24 mouse cellular contexts compared by ENCODE assay signal in the genomic region with DNA sequence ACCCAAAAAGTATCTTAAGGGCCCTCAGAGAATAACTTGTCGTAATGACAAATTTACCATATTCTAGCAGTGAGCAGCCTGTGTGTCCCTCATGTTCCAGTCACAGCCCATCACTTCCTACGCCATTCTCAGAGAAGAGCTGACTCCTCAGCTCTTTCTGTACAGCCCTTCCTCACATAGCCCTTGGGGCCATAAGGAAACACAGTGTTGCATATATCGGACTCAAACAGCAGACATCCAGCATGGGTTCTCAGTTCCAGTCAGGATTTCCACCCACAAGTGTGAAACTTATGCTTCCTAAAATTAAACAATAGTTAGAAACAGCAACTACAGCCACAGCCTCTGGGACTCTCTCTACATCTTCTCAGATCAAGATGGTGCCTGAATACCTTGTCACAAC. TPM values are rescaled to one million over a fixed set of nuclear protein-coding genes. Genes with fewer than 3 reads are reported as not detected.
DNase-seq lines count a peak whose midpoint lies in the region.
"Had no signal": no experiment of that assay in that cellular context is flagged by ENCODE, and none has a peak within 500 bp of the region (broad histone marks: within the 10 kb centered on the region; RNA-seq: fewer than 3 reads in every experiment).

No protein-coding gene starts in this region.

- H3K4me1 ChIP-seq in heart, embryonic 10.5 days: no peaks in the 10 kb centered on the region
- H3K4me1 ChIP-seq: embryonic facial prominence, embryonic 13.5 days; embryonic facial prominence, embryonic 15.5 days; forebrain, embryonic 12.5 days had no signal

- no peaks in the 10 kb centered on the region for H3K9me3 ChIP-seq in heart, embryonic 10.5 days
- H3K9me3 ChIP-seq: embryonic facial prominence, embryonic 13.5 days; embryonic facial prominence, embryonic 15.5 days; forebrain, embryonic 10.5 days; forebrain, embryonic 12.5 days had no signal

- no peak overlapping the region for H3K4me3 ChIP-seq in heart, embryonic 10.5 days
- H3K4me3 ChIP-seq: embryonic facial prominence, embryonic 13.5 days; embryonic facial prominence, embryonic 15.5 days; erythroblast, embryonic 14.5 days; forebrain, embryonic 10.5 days; forebrain, embryonic 12.5 days had no signal

- H3K36me3 ChIP-seq in heart, embryonic 10.5 days: no peaks in the 10 kb centered on the region
- H3K36me3 ChIP-seq: embryonic facial prominence, embryonic 13.5 days; embryonic facial prominence, embryonic 15.5 days; forebrain, embryonic 10.5 days; forebrain, embryonic 12.5 days had no signal

- no peaks in the 10 kb centered on the region for H3K27me3 ChIP-seq in heart, embryonic 10.5 days (ENCODE audit: insufficient read depth, poor library complexity, severe bottlenecking)
- H3K27me3 ChIP-seq: embryonic facial prominence, embryonic 13.5 days; embryonic facial prominence, embryonic 15.5 days; forebrain, embryonic 12.5 days had no signal

- H3K27ac ChIP-seq in heart, embryonic 10.5 days: no peak overlapping the region
- H3K27ac ChIP-seq: embryonic facial prominence, embryonic 13.5 days; embryonic facial prominence, embryonic 15.5 days; forebrain, embryonic 10.5 days; forebrain, embryonic 12.5 days had no signal

- 93% methylated on average over 3 of the region's 3 CpGs for WGBS in heart, embryonic 10.5 days

- DNase-seq in frontal cortex, adult 2 months (ENCODE audit: extremely low spot score in 1 of 2, low spot score in 1 of 2): peak; percentile 41 to 57
- DNase-seq in frontal cortex, postnatal 14 days (ENCODE audit: low spot score in 2 of 2): no peak
- peak; percentile 21 for DNase-seq in heart, adult 11 months
- no peak for DNase-seq in heart, embryonic 10.5 days (ENCODE audit: low spot score)
- DNase-seq in right cerebral cortex, adult 18-20 months: peak; percentile 54
- DNase-seq in right cerebral cortex, postnatal 14 days: no peak
- DNase-seq in telencephalon, adult 2 months (ENCODE audit: low read depth, low spot score): peak; percentile 59
- no peak for DNase-seq in testis, postnatal 10 days (ENCODE audit: low spot score)
- DNase-seq: adrenal gland, adult 2 months; adrenal gland, postnatal 14 days; adrenal gland, postnatal 36 days; cerebellum, adult 11 months; cerebellum, adult 18-20 months; cerebellum, adult 8-10 months; cerebellum, adult 9-11 months; cerebellum, postnatal 14 days; cerebellum, postnatal 36 days; embryo, embryonic 11 days had no signal

RNA-seq across cellular contexts. Expression of gene Snap91, which starts 27.6 kb away (rescaled TPM):
- 238 and 239 TPM in 2 replicates for polyA plus RNA-seq in frontal cortex, adult 2 months (2012; rRNA removed)
- 8.7 and 27.6 TPM in 2 replicates for polyA plus RNA-seq in heart, embryonic 10.5 days (2016; fragmentation: Nextera tagmentation; extraction: Ambion mirVana)
- polyA plus RNA-seq: C2C12 had no signal

Comparison
In these comparisons a context has a peak if more than half of its experiments do, and no peak if none do; other contexts are left out.
1. DNase-seq: peak in frontal cortex, adult 2 months (2 of 2), heart, adult 11 months (single experiment), right cerebral cortex, adult 18-20 months (single experiment) and telencephalon, adult 2 months (single experiment); none in frontal cortex, postnatal 14 days (0 of 2), heart, embryonic 10.5 days (single experiment), right cerebral cortex, postnatal 14 days (single experiment) and testis, postnatal 10 days (single experiment).